Mouse (Mus musculus) heart, postnatal 0 days (tissue): Measurements from ENCODE around the gene Nid2. TPM values are rescaled to one million over a fixed set of nuclear protein-coding genes. Genes with fewer than 3 reads are reported as not detected.

Experiments
- ATAC-seq: fragments of 200-750 bp; cut with Nextera tagmentation; 2 replicates; pipeline ENCODE4 v1.8.0; 2017; ENCODE audit warnings: low read depth, moderate number of reproducible peaks, moderate library complexity; ENCODE audit not compliant: insufficient read depth
- DNase-seq: peaks from one replicate; pipeline ENCODE4 v3.0.0-alpha.2; 2016; ENCODE audit warnings: low spot score
- H3K27ac ChIP-seq: fragments of 300-500 bp; sonication (generic); 2 replicates; pipeline ENCODE4 v1.5.1; 2014; ENCODE audit warnings: low read depth, mild to moderate bottlenecking
- H3K27me3 ChIP-seq: fragments of 300-500 bp; sonication (generic); 2 replicates; pipeline ENCODE4 v1.6.1; 2014; ENCODE audit warnings: low read length, mixed read lengths; ENCODE audit not compliant: control insufficient read depth, insufficient read depth
- H3K36me3 ChIP-seq: fragments of 300-500 bp; sonication (generic); replicated peaks from 2 replicates; pipeline ENCODE4 v1.6.1; 2014; ENCODE audit warnings: low read length, mixed read lengths; ENCODE audit not compliant: control insufficient read depth, insufficient read depth
- H3K4me1 ChIP-seq: fragments of 300-500 bp; sonication (generic); 2 replicates; pipeline ENCODE4 v1.6.1; 2014; ENCODE audit warnings: antibody characterized with exemption; ENCODE audit not compliant: control insufficient read depth, insufficient read depth
- H3K4me2 ChIP-seq: fragments of 300-500 bp; sonication (generic); 2 replicates; pipeline ENCODE4 v1.6.1; 2014; ENCODE audit warnings: low read depth, mild to moderate bottlenecking, low read length, moderate library complexity
- H3K4me3 ChIP-seq: fragments of 300-500 bp; sonication (generic); 2 replicates; pipeline ENCODE4 v1.5.1; 2014; ENCODE audit warnings: low read depth, low read length
- H3K9ac ChIP-seq: fragments of 300-500 bp; sonication (generic); replicated peaks from 2 replicates; pipeline ENCODE4 v1.6.1; 2014; ENCODE audit warnings: low read depth, low read length, mixed read lengths
- H3K9me3 ChIP-seq: fragments of 300-500 bp; sonication (generic); replicated peaks from 2 replicates; pipeline ENCODE4 v1.6.1; 2016; ENCODE audit warnings: low read length; ENCODE audit not compliant: control insufficient read depth
- CTCF ChIP-seq: IDR thresholded peaks from 2 replicates; pipeline ENCODE4 v1.5.1; 2016; ENCODE audit warnings: antibody characterized with exemption, control low read depth, low read depth
- EP300 ChIP-seq: IDR thresholded peaks from 2 replicates; pipeline ENCODE4 v1.6.1; 2016; ENCODE audit warnings: antibody characterized with exemption, low read depth
- WGBS: fragments of 180-500 bp; shearing (Covaris S2); extraction: QIAGEN DNeasy Blood & Tissue Kit; methylation state at CpG from one replicate; pipeline ENCODE4 v1.1.7; 2014; 5-methylcytosine and 5-hydroxymethylcytosine counted together
- polyA plus RNA-seq: library from polyadenylated mRNA; unstranded; fragments of >200 nt; fragmentation: Nextera tagmentation; extraction: Ambion mirVana; gene quantifications from 2 replicates; pipeline ENCODE4 v1.2.1, GENCODE M21; 2015
- total RNA-seq: library from RNA; depleted of rRNA; stranded (reverse); fragments of >200 nt; gene quantifications from 2 replicates; pipeline ENCODE4 v1.2.3, GENCODE M21; 2014; ENCODE audit warnings: low replicate concordance

The Nid2 gene
- total and polyA plus RNA-seq, 2 experiments from 2014 or later: 47.7 to 79.7 TPM

DNA sequence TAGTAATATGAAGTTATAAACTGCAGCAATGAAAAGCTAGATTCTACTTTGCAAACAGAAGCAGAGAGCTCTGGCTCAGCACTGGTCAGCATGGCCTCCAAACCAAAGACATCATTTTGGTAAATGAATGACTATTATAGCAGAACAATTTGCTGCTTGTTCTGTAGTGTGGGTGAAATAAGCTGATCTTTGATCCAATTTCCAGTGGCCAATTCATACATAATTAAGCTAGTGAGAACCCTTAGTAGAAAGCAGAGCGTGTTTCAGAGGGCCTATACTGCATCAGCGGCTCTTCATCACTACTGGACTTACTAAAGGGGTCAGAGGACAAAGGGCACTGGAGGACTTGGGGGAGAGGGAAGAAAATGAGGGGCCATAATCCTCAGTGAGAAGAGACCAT is 62.0 kb downstream of the Nid2 start:
- Histone ChIP-seq H3K4me1 (no peaks in the 10 kb centered on the region), H3K27ac (no peak overlapping the region), H3K9me3 (no peaks in the 10 kb centered on the region), H3K36me3 (peaks cover 71% of the 10 kb centered on the region), H3K9ac (no peak overlapping the region), H3K27me3 (no peaks in the 10 kb centered on the region), H3K4me3 (no peak overlapping the region), H3K4me2 (no peak overlapping the region)
- DNase-seq (no peak), ATAC-seq (no peak)
- TF ChIP-seq EP300 (no peak), CTCF (no peak)
- 80% methylated on average over 2 of the region's 2 CpGs for WGBS

DNA sequence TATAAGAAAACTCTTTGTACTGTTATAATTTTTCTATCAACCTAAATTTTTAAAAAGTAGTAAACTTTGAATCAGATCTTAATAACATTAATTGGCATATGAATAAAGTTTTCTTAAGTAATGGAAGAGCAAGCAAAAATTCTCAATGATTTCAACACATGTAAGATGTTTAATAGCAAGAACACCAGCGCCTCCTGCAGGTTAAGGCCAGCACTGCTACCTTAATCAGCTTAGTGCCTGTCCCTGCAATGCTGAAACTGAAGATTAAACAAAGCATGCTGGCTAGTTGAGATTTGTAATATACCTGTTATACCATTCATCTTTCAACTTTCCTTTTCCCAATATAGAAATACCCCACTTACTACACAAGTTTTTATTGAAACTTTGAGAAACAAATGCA is 66.9 kb downstream of the Nid2 start:
- H3K27ac ChIP-seq: no peak overlapping the region
- DNase-seq (peak; percentile 74), ATAC-seq (no peak)
- 6% methylated on average over 1 of the region's 1 CpGs for WGBS
- no peaks in the 10 kb centered on the region for H3K4me1 ChIP-seq
- TF ChIP-seq EP300 (no peak), CTCF (peak; percentile 91)
- no peak overlapping the region for H3K4me2 ChIP-seq
- H3K9me3 ChIP-seq: no peaks in the 10 kb centered on the region
- peaks cover 67% of the 10 kb centered on the region for H3K36me3 ChIP-seq
- no peaks in the 10 kb centered on the region for H3K27me3 ChIP-seq
- no peak overlapping the region for H3K9ac ChIP-seq
- H3K4me3 ChIP-seq: no peak overlapping the region

DNA sequence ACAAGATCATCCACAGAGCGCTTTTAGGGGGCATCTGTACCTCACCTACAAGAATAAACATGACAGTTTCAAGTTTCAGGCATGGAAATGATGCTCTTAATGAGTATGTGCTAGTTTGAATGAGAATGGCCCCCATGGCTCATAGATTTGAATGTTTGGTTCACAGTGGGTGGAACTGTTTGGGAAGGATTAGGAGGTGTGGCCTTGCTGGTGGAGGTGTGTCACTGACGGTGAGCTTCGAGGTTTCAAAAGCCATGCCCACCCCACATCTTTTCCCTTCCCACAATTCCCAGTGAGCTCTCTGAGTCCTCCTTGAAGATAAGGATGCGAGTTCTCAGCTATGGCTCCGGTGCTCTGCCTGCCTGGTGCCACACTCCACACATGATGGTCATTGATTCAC is 70.6 kb downstream of the Nid2 start:
- no peak overlapping the region for H3K4me3 ChIP-seq
- DNase-seq: no peak
- H3K36me3 ChIP-seq: peaks cover 33% of the 10 kb centered on the region
- no peak for ATAC-seq
- no peak overlapping the region for H3K4me2 ChIP-seq
- H3K9me3 ChIP-seq: no peaks in the 10 kb centered on the region
- 0 out of 2 replicates have a peak, but pooled peaks cover 6% of the 10 kb centered on the region for H3K4me1 ChIP-seq
- H3K27ac ChIP-seq: no peak overlapping the region
- H3K9ac ChIP-seq: no peak overlapping the region
- H3K27me3 ChIP-seq: no peaks in the 10 kb centered on the region
- 98% methylated on average over 5 of the region's 5 CpGs for WGBS
- no peak for TF ChIP-seq CTCF
- TF ChIP-seq EP300: no peak

DNA sequence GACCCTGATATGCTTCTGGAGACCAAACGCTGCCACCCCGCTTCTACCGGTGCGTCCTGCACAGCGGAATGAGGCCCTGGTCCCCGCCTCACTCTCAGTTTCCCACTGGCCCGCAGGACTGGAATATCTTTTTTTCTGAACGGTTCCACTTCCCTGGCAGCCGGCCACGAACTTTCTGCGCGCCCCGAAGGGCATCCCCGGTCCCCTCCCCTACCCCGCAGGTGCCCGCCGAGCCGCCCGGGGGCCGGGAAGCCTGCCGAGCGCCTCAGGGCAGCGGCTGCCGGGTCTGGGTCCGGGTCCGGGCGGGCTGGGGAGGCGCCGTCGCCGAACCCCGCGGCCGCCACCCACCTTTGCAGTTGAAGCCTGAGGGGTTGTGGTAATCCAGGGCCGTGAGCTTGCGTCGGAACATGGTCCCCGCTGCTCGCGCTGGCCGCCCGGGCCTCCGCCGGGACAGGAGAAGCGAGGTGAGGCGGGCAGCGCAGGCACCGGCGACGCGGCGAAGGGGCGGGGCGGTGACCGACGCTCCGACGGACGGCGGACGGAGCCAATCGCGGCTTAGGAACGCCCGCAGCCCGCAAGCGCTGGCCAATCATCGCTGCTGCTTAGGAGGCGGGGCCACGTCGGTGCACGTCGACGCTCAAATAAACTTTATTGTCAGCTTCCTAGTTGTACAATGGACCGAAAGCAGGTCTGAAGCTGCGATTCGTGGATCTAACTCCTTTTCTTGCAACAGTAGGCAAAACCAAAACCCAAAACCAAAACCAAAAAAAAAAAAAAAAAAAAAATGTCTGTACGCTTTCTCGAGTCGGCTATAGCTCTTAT is 72.5 kb downstream of the Nid2 start, which contains the start of gene Rtraf:
TSS of gene Rtraf (minus strand) at position 504 of the 822 bp plus-strand sequence.
- no peaks in the 10 kb centered on the region for H3K9me3 ChIP-seq
- H3K9ac ChIP-seq: peak within 1 kb of the TSS; percentile 91
- DNase-seq (peak; percentile 97), ATAC-seq (peak; percentile 99)
- H3K4me3 ChIP-seq: peak within 1 kb of the TSS; percentile 97
- H3K4me2 ChIP-seq: peak within 1 kb of the TSS; percentile 87
- 0 out of 2 replicates have a peak, but pooled peaks cover 6% of the 10 kb centered on the region for H3K4me1 ChIP-seq
- H3K27me3 ChIP-seq: no peaks in the 10 kb centered on the region
- WGBS: under 1% methylated on average over 79 of the region's 80 CpGs
- TF ChIP-seq CTCF: no peak
- TF ChIP-seq EP300: no peak
- peak within 1 kb of the TSS; percentile 89 for H3K27ac ChIP-seq
- peaks cover 27% of the 10 kb centered on the region for H3K36me3 ChIP-seq

DNA sequence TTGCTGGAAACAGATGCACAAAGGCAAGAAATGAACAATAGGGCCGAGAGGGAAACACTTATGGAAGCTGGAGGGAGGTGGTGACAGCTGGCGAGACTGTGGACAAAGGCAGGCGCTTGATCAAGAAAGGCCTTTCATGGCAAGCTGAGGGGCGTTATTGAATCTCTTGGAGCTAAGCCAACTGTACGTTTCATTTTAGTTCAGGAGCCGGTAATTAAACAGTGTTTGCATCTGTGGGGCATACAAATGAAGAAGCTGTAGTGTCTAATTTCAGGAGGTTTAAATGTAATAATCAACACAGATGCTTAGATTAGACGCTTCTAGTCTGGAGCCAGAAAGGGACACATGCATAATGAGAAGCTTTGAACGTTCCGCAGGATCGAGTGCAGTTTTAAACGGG is 74.4 kb downstream of the Nid2 start:
- Histone ChIP-seq H3K36me3 (peaks cover 10% of the 10 kb centered on the region), H3K4me3 (no peak overlapping the region), H3K27me3 (no peaks in the 10 kb centered on the region), H3K9me3 (no peaks in the 10 kb centered on the region), H3K27ac (no peak overlapping the region), H3K9ac (no peak overlapping the region), H3K4me1 (0 out of 2 replicates have a peak, but pooled peaks cover 6% of the 10 kb centered on the region), H3K4me2 (no peak overlapping the region)
- 34% methylated on average over 11 of the region's 11 CpGs for WGBS
- no peak for TF ChIP-seq CTCF
- ATAC-seq (no peak), DNase-seq (no peak)
